Mouse (Mus musculus): ENCODE measurements around the gene Actr1b. TPM values are rescaled to one million over a fixed set of nuclear protein-coding genes. Genes with fewer than 3 reads are reported as not detected.

The Actr1b gene
- polyA plus RNA-seq, 1 experiment from 2014 or later: 60.5 TPM

DNA sequence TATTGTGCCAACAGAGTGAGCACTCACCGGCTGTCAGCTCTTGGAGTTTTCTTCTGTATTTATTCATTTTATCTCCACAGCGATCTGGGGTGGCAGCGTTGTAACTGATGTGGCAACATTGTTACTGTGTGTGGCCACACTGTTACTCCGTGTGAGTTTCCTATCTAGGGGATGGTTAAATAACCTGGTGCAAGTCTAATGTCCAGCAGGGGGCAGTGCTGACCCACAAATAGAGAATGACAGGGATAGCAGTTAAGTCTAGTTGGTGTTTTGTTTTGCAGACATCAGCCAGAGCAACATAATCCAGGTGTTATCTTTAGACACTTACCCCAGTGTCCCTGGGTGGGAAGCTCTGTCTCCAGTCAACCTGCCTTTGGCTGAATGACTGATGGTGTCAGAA is 23.1 kb upstream of the Actr1b start:
- peak; percentile 82 for DNase-seq (ENCODE audit: low spot score)
- Histone ChIP-seq H3K9ac (ENCODE audit: low read length) (no peak overlapping the region), H3K36me3 (ENCODE audit: control insufficient read depth, insufficient read depth, low read length) (no peaks in the 10 kb centered on the region), H3K4me2 (replicated peaks; ENCODE audit: low read depth) (no peak overlapping the region), H3K4me3 (ENCODE audit: low read depth, low read length) (no peak overlapping the region), H3K27me3 (ENCODE audit: control insufficient read depth, insufficient read depth, low read length) (no peaks in the 10 kb centered on the region), H3K4me1 (replicated peaks; ENCODE audit: control insufficient read depth, insufficient read depth) (no peaks in the 10 kb centered on the region), H3K27ac (replicated peaks) (no peak overlapping the region), H3K9me3 (ENCODE audit: control insufficient read depth, low read length) (no peaks in the 10 kb centered on the region)
- TF ChIP-seq CTCF (IDR thresholded peaks at IDR 0.05; ENCODE audit: low read depth): peak; percentile 93
- no peak for TF ChIP-seq EP300 (optimal IDR thresholded peaks at IDR 0.05)
- peak; percentile 59 for ATAC-seq (ENCODE audit: low FRiP score, low TSS enrichment)
- 5% methylated on average over 4 of the region's 4 CpGs for WGBS

DNA sequence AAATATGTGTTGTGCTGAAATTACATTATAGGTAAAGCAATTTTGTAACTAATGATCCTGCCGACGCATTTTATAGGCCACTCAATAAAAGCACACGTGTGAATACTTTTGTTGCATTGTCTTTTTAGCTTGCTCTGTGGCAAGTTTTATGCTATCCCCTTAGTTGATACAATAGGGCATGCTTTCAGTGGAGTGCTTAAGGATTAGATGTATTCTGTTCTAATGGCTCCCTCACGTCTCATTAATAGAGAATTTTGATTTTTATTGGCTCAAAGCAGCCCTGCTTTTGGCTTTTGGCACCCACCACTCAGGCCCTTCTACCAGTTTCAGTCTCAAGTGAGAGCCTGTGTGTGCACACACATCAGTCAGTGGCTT is 9.8 kb upstream of the Actr1b start:
- no peaks in the 10 kb centered on the region for H3K36me3 ChIP-seq (ENCODE audit: control insufficient read depth, insufficient read depth, low read length)
- TF ChIP-seq CTCF (IDR thresholded peaks at IDR 0.05; ENCODE audit: low read depth) (no peak), EP300 (optimal IDR thresholded peaks at IDR 0.05) (no peak)
- H3K27me3 ChIP-seq (ENCODE audit: control insufficient read depth, insufficient read depth, low read length): no peaks in the 10 kb centered on the region
- no peak overlapping the region for H3K9ac ChIP-seq (ENCODE audit: low read length)
- no peaks in the 10 kb centered on the region for H3K4me1 ChIP-seq (replicated peaks; ENCODE audit: control insufficient read depth, insufficient read depth)
- H3K4me2 ChIP-seq (replicated peaks; ENCODE audit: low read depth): no peak overlapping the region
- WGBS: 64% methylated on average over 4 of the region's 4 CpGs
- no peak overlapping the region for H3K4me3 ChIP-seq (ENCODE audit: low read depth, low read length)
- no peaks in the 10 kb centered on the region for H3K9me3 ChIP-seq (ENCODE audit: control insufficient read depth, low read length)
- no peak overlapping the region for H3K27ac ChIP-seq (replicated peaks)
- no peak for ATAC-seq (ENCODE audit: low FRiP score, low TSS enrichment)
- no peak for DNase-seq (ENCODE audit: low spot score)

DNA sequence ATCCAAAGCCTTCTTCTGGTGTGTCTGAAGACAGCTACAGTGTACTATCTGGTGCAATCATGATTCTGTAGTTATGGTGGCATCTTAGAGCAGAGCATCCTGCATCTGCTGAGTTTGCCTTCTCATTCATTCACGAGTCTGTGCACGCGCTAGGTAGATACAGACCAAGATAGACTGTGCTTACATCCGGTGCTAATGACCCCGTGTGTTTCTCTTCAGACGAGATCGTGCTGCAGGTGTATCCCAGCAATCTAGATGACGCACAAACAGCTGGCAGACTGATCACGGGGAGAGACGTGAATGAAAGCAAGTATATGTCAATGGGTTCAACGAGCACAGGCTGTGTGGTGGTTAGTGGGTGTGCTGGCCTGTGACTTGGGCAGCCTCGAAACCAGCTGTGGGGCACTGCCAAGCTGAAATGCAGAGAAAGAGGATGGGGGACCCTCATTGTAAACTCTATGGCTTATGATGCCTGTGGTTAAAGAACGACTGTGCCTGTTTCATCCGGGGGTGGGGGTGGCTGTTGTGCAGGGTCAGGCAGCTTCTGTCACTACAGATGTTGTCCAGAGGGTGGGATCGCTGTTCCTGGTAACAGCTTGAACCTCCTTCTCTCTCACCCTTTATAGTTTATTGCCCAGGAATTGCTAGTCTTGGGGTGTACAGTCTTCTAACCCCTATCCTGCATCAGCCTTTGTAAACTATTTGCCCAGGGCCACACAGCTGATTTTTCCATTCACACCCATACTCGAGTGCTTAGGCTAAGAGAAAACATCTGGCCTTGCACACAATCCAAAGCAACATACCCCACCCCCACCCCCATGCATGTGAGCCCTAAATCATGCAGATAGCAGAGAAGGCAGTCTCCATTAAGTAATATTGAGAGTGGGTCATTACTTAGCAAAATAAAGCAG is 9.2 kb upstream of the Actr1b start:
- no peaks in the 10 kb centered on the region for H3K36me3 ChIP-seq (ENCODE audit: control insufficient read depth, insufficient read depth, low read length)
- DNase-seq (ENCODE audit: low spot score) (no peak), ATAC-seq (ENCODE audit: low FRiP score, low TSS enrichment) (no peak)

DNA sequence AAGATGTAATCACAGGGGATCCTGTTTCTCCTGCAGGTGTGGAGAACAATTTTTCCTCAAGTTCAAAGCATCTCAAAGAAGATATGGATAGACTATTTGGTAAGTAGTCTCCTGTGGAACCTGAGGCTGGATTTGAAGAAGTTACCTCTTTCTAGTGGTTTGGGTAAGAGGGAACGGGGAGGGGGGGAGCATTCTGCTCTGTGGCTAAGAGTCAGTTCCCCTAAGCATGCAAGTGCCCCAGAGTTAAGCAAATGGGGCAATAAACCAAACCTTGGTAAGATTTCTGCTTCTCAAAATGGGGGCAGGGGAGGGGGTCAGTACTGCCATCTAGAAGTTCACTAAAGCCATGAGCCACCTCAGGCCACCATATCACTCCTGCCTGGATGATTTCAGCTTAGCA is 4.6 kb upstream of the Actr1b start:
- no peak for TF ChIP-seq EP300 (optimal IDR thresholded peaks at IDR 0.05)
- 88% methylated on average over 1 of the region's 1 CpGs for WGBS
- Histone ChIP-seq H3K36me3 (ENCODE audit: control insufficient read depth, insufficient read depth, low read length) (no peaks in the 10 kb centered on the region), H3K9me3 (ENCODE audit: control insufficient read depth, low read length) (no peaks in the 10 kb centered on the region), H3K4me1 (replicated peaks; ENCODE audit: control insufficient read depth, insufficient read depth) (no peaks in the 10 kb centered on the region), H3K9ac (ENCODE audit: low read length) (no peak overlapping the region), H3K27ac (replicated peaks) (no peak overlapping the region), H3K27me3 (ENCODE audit: control insufficient read depth, insufficient read depth, low read length) (no peaks in the 10 kb centered on the region), H3K4me3 (ENCODE audit: low read depth, low read length) (no peak overlapping the region), H3K4me2 (replicated peaks; ENCODE audit: low read depth) (no peak overlapping the region)
- ATAC-seq (ENCODE audit: low FRiP score, low TSS enrichment): no peak
- no peak for DNase-seq (ENCODE audit: low spot score)

More for the DNA sequence above, 9.2 kb upstream of the Actr1b start:
- Histone ChIP-seq H3K4me2 (replicated peaks; ENCODE audit: low read depth) (no peak overlapping the region), H3K4me1 (replicated peaks; ENCODE audit: control insufficient read depth, insufficient read depth) (no peaks in the 10 kb centered on the region), H3K4me3 (ENCODE audit: low read depth, low read length) (no peak overlapping the region), H3K9ac (ENCODE audit: low read length) (no peak overlapping the region), H3K9me3 (ENCODE audit: control insufficient read depth, low read length) (no peaks in the 10 kb centered on the region), H3K27me3 (ENCODE audit: control insufficient read depth, insufficient read depth, low read length) (no peaks in the 10 kb centered on the region), H3K27ac (replicated peaks) (no peak overlapping the region)
- TF ChIP-seq EP300 (optimal IDR thresholded peaks at IDR 0.05): no peak
- TF ChIP-seq CTCF (IDR thresholded peaks at IDR 0.05; ENCODE audit: low read depth): no peak
- 55% methylated on average over 16 of the region's 16 CpGs for WGBS

DNA sequence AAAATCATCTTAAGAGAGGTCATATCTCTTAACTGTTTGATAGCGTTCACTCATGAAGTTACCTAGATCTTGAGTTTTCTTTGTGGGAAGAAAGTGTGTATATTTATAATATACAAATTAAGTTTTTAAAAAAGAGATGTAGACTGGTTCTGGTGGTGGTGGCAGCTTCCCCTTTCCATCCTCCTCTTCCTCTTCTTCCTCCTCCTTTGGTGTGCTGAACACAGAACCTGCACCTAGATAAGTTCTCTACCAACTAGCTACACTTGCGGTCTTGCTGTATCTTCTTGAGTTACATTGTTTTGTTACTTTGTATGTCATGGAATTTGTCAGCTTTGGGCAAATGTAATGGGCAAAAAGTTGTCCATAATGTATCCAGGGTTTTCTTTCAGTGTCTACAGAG is 3.1 kb downstream of the Actr1b start:
- TF ChIP-seq EP300 (optimal IDR thresholded peaks at IDR 0.05) (no peak), CTCF (IDR thresholded peaks at IDR 0.05; ENCODE audit: low read depth) (no peak)
- Histone ChIP-seq H3K4me1 (replicated peaks; ENCODE audit: control insufficient read depth, insufficient read depth) (0 out of 2 replicates have a peak, but pooled peaks cover 7% of the 10 kb centered on the region), H3K9me3 (ENCODE audit: control insufficient read depth, low read length) (no peaks in the 10 kb centered on the region), H3K27ac (replicated peaks) (no peak overlapping the region), H3K4me2 (replicated peaks; ENCODE audit: low read depth) (no peak overlapping the region), H3K9ac (ENCODE audit: low read length) (no peak overlapping the region), H3K27me3 (ENCODE audit: control insufficient read depth, insufficient read depth, low read length) (no peaks in the 10 kb centered on the region), H3K4me3 (ENCODE audit: low read depth, low read length) (no peak overlapping the region), H3K36me3 (ENCODE audit: control insufficient read depth, insufficient read depth, low read length) (no peaks in the 10 kb centered on the region)
- WGBS: 95% methylated on average over 2 of the region's 2 CpGs
- ATAC-seq (ENCODE audit: low FRiP score, low TSS enrichment) (no peak), DNase-seq (ENCODE audit: low spot score) (no peak)

- H3K4me3 ChIP-seq (ENCODE audit: low read depth, low read length): peak within 1 kb of the TSS; percentile 99
- H3K9ac ChIP-seq (ENCODE audit: low read length): peak within 1 kb of the TSS; percentile 94
- WGBS: under 1% methylated on average over 29 of the region's 29 CpGs
- H3K27me3 ChIP-seq (ENCODE audit: control insufficient read depth, insufficient read depth, low read length): no peaks in the 10 kb centered on the region
- H3K4me2 ChIP-seq (replicated peaks; ENCODE audit: low read depth): peak within 1 kb of the TSS; percentile 81
- H3K27ac ChIP-seq (replicated peaks): peak within 1 kb of the TSS; percentile 91
- DNase-seq (ENCODE audit: low spot score) (peak; percentile 99), ATAC-seq (ENCODE audit: low FRiP score, low TSS enrichment) (peak; percentile 95)
- TF ChIP-seq EP300 (optimal IDR thresholded peaks at IDR 0.05) (no peak), CTCF (IDR thresholded peaks at IDR 0.05; ENCODE audit: low read depth) (no peak)
- 0 out of 2 replicates have a peak, but pooled peaks cover 7% of the 10 kb centered on the region for H3K4me1 ChIP-seq (replicated peaks; ENCODE audit: control insufficient read depth, insufficient read depth)
- peaks cover 8% of the 10 kb centered on the region; the same call in 1 of the 2 replicates for H3K36me3 ChIP-seq (ENCODE audit: control insufficient read depth, insufficient read depth, low read length)
- no peaks in the 10 kb centered on the region for H3K9me3 ChIP-seq (ENCODE audit: control insufficient read depth, low read length)
Observed at GRCm38 (mm10) chr1:36709854-36710280, 4.4 kb downstream of the Actr1b start, which contains the start of gene 4933424G06Rik. TSS of gene 4933424G06Rik (plus strand) at chr1:36710149.
